Mouse (Mus musculus) frontal cortex, adult (tissue): ENCODE data around the gene 1700025G04Rik.
"Not testable (repeated sequence)": the region's sequence is repeated elsewhere in the genome, so short reads cannot be mapped to it uniquely, and the experiment has no call there.

ENCODE experiments used
- ATAC-seq: cut with Nextera tagmentation; 2 replicates; pipeline ENCODE4 v1.9.2; 2017; ENCODE audit warnings: mild to moderate bottlenecking, moderate library complexity, mixed read lengths; ENCODE audit not compliant: low TSS enrichment

Gene 1700025G04Rik

DNA sequence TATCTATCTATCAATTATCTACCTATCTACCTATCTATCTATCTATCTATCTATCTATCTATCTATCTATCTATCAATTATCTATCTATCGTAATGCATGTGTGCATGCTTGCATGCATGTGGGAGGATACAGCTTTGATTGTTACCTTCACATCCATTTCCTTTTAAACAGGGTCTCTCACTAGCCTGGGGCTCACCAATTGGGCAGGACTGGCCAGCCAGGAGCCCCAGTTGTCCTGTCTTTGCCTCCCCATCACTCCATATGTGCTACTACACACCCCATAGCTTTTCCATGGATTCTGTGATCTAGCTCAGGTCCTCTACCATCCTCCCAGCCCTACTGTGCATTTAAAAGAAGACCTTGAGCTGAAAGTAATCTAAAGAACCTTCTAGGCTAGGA is 231.5 kb downstream of the 1700025G04Rik start:
- ATAC-seq: no peak

GRCm38 (mm10) chr1:151855561-151855960 is 234.4 kb downstream of the 1700025G04Rik start:
- no peak for ATAC-seq

- ATAC-seq: no peak
These were observed 237.9 kb downstream of the 1700025G04Rik start for GRCm38 (mm10) chr1:151851976-151852375.

DNA sequence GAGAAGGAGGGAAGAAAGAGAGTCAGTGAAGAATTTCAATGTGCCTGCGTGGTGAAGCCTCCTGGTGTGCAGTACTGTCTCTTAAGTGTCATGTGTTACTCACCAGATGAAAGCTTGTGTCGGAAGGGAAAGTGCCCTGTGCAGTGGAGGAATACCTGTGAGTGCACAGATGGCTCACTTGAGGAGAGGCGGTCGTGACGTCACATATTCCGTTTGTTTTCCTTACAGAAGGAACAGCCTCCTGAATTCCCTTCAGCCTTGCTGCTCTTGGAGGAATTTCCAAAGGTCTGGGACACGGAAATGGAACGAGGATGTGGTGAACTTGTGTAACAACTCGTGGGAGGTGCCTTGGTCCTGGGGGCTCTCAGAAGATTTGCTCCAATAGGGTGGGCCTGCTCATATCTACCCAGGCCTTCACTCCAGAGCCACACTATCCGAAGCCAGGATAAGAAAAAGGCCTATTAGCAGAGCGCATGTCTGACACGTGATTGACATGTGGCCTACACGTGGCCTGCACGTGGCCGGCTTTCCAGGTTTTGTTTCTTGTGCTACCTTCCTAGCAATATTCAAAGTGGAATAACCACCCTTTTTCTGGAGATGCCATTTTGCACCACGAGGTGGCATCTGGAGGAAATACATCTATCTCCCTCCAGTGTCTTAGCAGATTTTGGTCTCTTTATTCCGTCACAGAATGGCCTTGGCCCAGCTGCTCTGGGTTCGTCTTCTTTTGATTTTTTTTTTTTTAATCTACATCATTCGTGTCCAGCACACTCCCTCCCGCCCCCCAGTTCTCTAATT is 238.7 kb downstream of the 1700025G04Rik start:
- no peak for ATAC-seq

DNA sequence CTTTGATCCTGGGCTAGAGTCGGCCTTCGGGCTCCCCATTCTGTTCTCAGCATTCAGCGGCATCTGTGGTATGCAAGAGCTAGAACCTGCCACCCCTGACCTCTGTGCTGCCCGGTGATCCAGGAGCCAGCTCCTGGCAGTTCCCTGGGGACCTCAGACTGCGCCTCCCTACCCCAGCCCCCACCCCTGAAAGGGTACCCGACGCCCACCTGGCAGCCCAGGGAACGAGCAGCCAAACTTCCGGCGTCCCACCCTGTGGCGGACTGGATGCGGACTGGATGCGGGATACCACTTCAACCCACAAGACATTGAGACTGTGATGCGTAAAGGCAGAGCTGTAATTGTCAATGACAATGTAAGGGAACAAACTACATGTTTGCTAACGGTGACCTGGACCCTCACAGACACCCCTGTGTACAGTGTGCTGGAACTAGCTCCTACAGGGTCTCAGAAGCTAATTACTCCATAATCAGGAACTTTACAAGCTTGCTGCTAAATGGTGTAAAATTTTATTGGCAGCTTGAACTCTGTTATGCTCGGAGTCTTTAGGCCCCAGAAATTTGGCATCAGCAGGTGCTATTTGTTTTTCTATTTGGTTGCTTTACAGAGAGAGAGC is 239.8 kb downstream of the 1700025G04Rik start:
- no peak for ATAC-seq

DNA sequence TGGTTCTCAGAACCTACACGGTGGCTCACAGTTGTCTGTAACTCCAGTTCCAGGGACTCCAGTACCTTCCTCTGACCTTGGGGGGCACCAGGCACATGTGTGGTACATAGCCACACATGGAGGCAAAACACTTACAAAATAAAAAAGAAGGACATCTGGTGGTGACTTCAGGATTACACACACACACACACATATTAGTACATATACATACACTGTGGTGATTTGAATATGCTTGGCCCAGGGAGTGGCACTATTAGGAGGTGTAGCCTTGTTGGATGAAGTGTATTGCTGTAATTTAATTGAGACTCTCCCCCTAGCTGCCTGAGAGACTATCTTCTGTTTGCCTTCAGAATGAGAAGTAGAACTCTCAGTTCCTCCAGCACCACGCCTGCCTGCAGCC is 241.6 kb downstream of the 1700025G04Rik start:
- no peak for ATAC-seq

DNA sequence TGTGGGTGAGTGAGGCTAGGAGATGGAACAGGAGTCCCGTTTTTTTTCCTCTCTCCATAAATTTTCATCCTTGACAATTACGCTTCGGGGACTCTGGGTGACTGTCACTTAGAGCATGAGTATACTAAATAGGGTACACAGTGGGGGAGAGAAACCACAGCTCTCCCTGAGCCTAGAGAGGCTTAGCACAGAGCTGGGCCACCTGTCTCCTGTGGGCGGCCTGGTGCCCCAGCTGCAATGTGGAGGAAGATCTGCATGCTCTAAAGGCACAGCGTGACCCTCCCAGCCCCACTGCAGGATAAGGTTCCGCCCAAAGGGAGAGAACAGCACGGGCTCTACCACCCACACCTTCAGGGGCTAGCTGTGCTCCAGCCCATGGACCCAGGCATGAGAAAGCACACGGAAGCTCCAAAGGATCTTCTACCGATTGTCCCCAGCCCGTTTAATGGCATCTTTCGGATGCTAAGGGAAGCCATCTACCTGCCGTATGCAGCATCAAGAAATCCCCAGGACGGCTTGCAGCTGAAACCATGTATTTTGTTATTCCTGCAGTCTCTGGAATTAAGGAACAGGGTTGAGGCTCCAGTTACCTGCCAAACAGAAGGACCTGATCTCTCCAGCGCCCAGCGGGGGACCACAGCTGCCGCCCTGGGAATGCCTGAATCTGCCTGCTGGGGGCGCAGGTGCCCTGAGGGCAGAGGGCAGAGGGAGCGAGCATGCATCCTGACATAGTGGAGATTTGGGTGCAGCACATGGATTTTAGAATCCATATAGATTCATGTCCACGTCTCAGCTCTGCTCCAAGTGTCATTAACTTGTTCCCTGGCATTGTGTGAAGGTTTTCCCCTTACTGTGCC is 243.8 kb downstream of the 1700025G04Rik start:
- ATAC-seq: peak; percentile 76

GRCm38 (mm10) chr1:151845252-151845832 is 244.6 kb downstream of the 1700025G04Rik start:
- peak; percentile 7; the same call in 1 of the 2 replicates for ATAC-seq

DNA sequence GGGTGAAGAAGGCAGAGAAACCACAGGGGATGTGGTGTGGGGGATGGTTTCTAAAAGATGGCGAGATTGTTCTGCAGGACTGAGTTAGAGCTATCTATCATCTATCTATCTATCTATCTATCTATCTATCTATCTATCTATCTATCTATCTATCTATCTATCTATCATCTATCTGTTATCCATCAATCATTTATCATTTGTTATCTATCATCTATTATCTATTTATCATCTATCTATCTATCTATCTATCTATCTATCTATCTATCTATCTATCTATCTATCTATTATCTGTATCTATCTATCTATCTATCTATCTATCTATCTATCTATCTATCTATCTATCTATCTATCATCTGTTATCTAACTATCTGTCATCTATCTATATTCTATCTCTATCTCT is 249.6 kb downstream of the 1700025G04Rik start:
- not testable (repeated sequence) for ATAC-seq

GRCm38 (mm10) chr1:151835261-151835660 is 254.7 kb downstream of the 1700025G04Rik start:
- ATAC-seq: no peak

- no peak for ATAC-seq
These were observed 258.1 kb downstream of the 1700025G04Rik start for GRCm38 (mm10) chr1:151831791-151832190.

GRCm38 (mm10) chr1:151825065-151825464 is 264.9 kb downstream of the 1700025G04Rik start:
- ATAC-seq: peak; percentile 88

DNA sequence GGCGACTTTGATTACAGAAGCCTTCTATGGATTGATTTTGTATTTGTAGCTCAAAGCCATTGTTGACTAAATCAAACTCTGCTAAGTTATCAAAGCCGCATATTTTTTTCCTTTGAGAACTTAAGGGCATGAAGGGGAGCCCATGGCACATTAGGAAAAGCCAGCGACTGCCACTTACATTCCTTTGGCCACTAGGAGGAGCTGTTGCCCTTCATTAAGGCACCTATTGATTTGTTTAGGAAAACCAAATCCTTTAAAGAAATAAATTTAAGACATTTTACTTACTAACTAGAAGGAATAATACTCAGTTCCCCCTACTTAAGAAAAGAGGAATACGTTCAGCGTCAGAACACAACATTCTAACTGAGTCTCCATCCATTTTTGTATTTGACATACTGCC is 269.5 kb downstream of the 1700025G04Rik start:
- ATAC-seq: no peak

- ATAC-seq: no peak
These were observed 270.7 kb downstream of the 1700025G04Rik start for GRCm38 (mm10) chr1:151819190-151819589.

DNA sequence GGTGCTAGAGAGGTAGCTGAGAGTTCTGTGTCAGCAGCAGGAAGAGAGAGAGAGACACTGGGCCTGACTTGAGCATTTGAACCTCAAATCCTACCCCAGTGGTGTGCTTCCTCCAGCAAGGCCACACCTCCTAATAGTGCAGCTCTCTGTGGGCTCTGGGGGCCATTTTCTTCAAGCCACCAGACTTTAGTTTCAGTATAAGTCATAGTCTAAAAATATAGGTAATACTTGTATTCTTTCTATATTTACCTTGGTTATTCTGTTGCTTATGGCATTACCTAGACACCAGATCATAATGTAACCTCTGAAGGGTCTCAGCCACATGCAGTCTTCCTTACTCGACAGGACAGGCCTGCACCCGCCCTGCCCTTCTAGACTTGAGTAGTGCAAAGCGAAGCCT is 273.9 kb downstream of the 1700025G04Rik start:
- no peak for ATAC-seq

DNA sequence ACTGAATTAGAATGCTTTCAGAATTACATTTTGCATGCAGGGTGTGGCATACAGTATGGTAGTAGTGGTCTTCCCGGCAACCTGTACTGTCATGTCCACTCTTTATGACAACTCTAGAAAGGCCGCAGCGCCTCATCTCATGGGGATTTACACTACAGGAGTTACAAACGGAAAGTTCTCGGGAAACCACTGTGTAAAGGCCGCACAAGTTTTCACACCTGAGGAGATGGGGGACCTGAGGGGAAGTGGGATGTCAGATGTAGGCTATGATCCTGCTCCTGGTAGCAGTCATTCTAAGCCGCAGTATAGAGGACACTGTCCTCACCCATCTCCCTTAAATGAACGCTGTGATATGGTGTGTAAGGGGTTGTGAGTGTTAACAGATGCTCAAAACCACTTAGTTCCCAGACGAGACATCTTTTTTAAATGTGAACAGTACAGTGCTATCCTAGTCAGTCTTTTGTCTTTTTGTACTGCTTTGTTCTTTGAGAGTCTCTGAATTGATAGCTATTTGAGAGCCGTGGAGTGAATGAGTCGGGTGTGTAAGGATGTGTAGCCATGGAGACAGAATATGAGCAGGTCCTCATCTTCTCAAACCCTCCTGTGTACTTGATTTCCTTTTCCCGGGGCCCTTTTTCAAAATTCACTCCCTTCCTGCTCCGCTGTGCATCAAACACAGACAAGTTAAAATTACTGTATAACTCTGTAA is 277.8 kb downstream of the 1700025G04Rik start:
- ATAC-seq: no peak

GRCm38 (mm10) chr1:151811456-151811855 is 278.5 kb downstream of the 1700025G04Rik start:
- no peak for ATAC-seq

GRCm38 (mm10) chr1:151810628-151811421 is 279.1 kb downstream of the 1700025G04Rik start:
- ATAC-seq: no peak

GRCm38 (mm10) chr1:151807286-151807685 is 282.6 kb downstream of the 1700025G04Rik start:
- no peak for ATAC-seq

DNA sequence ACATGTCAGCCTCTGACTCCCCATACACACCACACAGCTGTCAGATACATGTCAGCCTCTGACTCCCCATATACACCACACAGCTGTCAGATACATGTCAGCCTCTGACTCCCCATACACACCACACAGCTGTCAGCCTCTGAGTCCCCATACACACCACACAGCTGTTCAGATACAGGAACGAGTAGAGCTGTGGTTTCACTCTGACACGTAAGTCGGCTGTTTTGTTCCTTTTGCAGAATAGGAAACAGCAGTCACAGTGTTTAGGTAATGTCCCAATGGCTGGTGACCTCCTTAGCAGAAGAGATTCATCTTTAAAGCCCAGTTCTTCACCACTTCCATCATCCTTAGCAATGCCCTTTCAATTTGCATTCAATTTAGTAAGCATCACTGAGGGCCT is 287.1 kb downstream of the 1700025G04Rik start:
- not testable (repeated sequence) for ATAC-seq
